Mouse (Mus musculus): ENCODE data around the gene Nccrp1.
"Not testable (repeated sequence)": the region's sequence is repeated elsewhere in the genome, so short reads cannot be mapped to it uniquely, and the experiment has no call there.

Nccrp1 gene

DNA sequence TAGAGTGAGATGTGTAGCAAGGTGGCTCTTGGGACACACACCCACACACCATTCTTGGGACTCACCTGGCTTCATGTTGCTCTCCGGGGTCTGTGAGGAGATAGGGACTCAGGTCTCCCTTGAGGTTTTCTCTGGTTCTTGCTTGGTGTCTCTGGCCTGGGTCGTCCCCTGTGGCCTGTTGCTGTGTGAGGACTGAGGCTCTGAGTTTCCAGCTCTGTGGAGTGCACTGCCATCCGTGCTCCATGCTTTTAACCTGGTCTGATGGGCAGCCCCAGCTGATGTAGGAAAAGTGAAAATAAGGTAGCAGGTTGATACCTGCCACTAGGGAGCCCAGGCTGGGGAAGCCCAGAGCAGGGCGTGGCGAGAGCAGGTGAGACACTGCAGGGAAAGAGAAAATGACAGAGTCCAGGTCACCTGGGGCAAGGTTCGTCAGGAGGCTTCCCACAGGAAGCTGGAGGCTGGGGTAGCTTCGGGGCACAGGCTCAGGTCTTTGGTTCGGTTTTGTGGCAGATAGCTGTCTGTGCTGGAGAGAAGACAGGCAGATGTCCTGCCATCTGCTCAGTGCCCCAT, 36.6 kb downstream of the Nccrp1 start, which contains the start of gene Ifnl2:
Ifnl2 (minus strand) TSS at position 51 of the 570 bp plus-strand sequence.
- DNase-seq: not testable (repeated sequence)

DNA sequence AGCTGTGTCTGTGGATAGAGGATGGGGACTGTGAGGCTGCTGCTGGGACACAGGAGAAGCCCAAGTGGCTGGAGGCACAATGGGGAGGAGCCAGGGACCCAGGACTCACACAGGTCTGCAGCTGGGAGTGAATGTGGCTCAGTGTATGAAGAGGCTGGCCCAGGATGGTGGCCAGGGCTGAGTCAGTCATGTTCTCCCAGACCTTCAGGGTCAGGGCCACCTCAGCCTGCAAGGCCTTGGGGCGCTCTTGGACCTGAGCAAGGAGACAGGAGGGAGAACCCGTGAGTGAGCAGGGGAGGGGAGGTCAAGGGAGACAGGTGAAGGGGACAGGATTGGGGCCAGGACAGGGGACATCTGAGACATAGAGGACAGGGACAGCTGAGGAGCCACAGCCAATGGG, 37.9 kb downstream of the Nccrp1 start:
- DNase-seq: not testable (repeated sequence)

DNA sequence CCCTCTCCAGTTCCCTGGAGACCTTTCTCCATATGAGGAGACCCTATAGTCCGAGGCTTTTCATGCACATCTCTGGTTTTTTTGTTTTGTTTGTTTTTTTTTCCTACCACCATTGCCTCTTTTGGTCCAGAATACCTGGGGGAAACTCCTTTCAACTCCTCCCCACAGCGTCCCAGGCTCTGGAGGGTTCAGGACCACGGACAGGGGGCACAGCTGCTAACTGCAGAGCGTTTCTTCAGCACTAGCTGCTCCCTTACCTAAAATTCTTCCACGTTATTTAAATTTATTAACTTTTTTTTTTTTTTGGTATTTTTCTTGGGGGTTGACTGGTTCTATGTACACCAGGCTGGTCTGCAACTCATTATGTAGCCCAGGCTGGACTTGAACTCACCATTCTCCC, 41.5 kb downstream of the Nccrp1 start:
- no peak for DNase-seq

DNA sequence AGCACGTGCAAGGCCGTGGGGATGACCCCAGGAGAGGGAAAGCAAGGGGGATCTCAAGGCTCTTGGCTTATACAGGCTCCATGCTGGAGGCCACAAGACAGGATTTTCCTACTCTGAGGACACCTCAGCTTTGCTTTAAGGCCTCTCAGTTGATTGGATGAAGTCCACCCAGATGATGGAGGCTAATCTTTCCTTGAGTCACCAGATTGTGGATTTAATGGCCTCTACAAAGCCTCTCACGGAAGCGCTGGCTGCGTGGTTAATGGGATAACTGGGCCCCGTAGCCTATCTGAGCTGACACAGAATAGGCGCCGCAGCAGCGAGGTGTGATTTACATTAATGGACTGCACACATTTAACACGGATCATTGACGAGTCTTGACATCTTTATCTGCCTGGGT, 51.6 kb downstream of the Nccrp1 start:
- DNase-seq: no peak
